Mouse (Mus musculus) lung, postnatal 14 days (tissue): ENCODE measurements around the gene Fbxl21.
A peak's percentile ranks its signal among the peaks of the same experiment; 100 is the strongest.

ENCODE experiments used
- DNase-seq: peaks from one replicate; pipeline ENCODE4 v3.0.0; 2021

Gene Fbxl21

GRCm38 (mm10) chr13:56537026-56537425 lies 14.8 kb downstream of the Fbxl21 start:
- no peak for DNase-seq

GRCm38 (mm10) chr13:56539846-56540245 lies 17.6 kb downstream of the Fbxl21 start:
- peak; percentile 63 for DNase-seq

GRCm38 (mm10) chr13:56543805-56544204 lies 21.5 kb downstream of the Fbxl21 start:
- DNase-seq = no peak

- DNase-seq = no peak
Measured at GRCm38 (mm10) chr13:56544956-56545355, 22.7 kb downstream of the Fbxl21 start.

- no peak for DNase-seq
Measured at GRCm38 (mm10) chr13:56548401-56548800, 26.1 kb downstream of the Fbxl21 start, which contains the start of gene Lect2. TSS of gene Lect2 (minus strand) at chr13:56548502.

GRCm38 (mm10) chr13:56549364-56549763 lies 27.1 kb downstream of the Fbxl21 start:
- no peak for DNase-seq

- no peak for DNase-seq
Measured at GRCm38 (mm10) chr13:56550574-56550973, 28.3 kb downstream of the Fbxl21 start.

- no peak for DNase-seq
Measured at GRCm38 (mm10) chr13:56551661-56552060, 29.4 kb downstream of the Fbxl21 start.

GRCm38 (mm10) chr13:56553923-56554322 lies 31.7 kb downstream of the Fbxl21 start:
- DNase-seq = no peak

GRCm38 (mm10) chr13:56554409-56554808 lies 32.1 kb downstream of the Fbxl21 start:
- no peak for DNase-seq

- peak; percentile 52 for DNase-seq
Measured at GRCm38 (mm10) chr13:56555957-56556356, 33.7 kb downstream of the Fbxl21 start.

- no peak for DNase-seq
Measured at GRCm38 (mm10) chr13:56556701-56557100, 34.4 kb downstream of the Fbxl21 start.

- no peak for DNase-seq
Measured at GRCm38 (mm10) chr13:56558811-56559210, 36.5 kb downstream of the Fbxl21 start.

- no peak for DNase-seq
Measured at GRCm38 (mm10) chr13:56559841-56560370, 37.6 kb downstream of the Fbxl21 start.

- DNase-seq = no peak
Measured at GRCm38 (mm10) chr13:56561129-56561528, 38.9 kb downstream of the Fbxl21 start.

- DNase-seq = peak; percentile 65
Measured at GRCm38 (mm10) chr13:56563075-56563474, 40.8 kb downstream of the Fbxl21 start.

GRCm38 (mm10) chr13:56566336-56566735 lies 44.1 kb downstream of the Fbxl21 start:
- DNase-seq = no peak

GRCm38 (mm10) chr13:56571645-56572044 lies 49.4 kb downstream of the Fbxl21 start:
- no peak for DNase-seq

- no peak for DNase-seq
Measured at GRCm38 (mm10) chr13:56575074-56575473, 52.8 kb downstream of the Fbxl21 start.

GRCm38 (mm10) chr13:56575701-56576321 lies 53.5 kb downstream of the Fbxl21 start:
- DNase-seq = peak; percentile 85

GRCm38 (mm10) chr13:56578097-56578496 lies 55.8 kb downstream of the Fbxl21 start:
- no peak for DNase-seq

- DNase-seq = no peak
Measured at GRCm38 (mm10) chr13:56580450-56580849, 58.2 kb downstream of the Fbxl21 start.

GRCm38 (mm10) chr13:56581512-56581911 lies 59.2 kb downstream of the Fbxl21 start:
- DNase-seq = no peak

- no peak for DNase-seq
Measured at GRCm38 (mm10) chr13:56581961-56582434, 59.7 kb downstream of the Fbxl21 start.

- no peak for DNase-seq
Measured at GRCm38 (mm10) chr13:56582720-56583119, 60.4 kb downstream of the Fbxl21 start.
